Mouse (Mus musculus) bone marrow, adult 2 months (tissue): ENCODE measurements around the gene Them7. TPM values are rescaled to one million over a fixed set of nuclear protein-coding genes. Genes with fewer than 3 reads are reported as not detected.

ENCODE experiments used
- H3K27ac ChIP-seq: fragments of 200-500 bp; 2 replicates; pipeline ENCODE4 v1.5.1; 2012; ENCODE audit warnings: low read depth, mild to moderate bottlenecking, control low read depth, inconsistent platforms, low read length; ENCODE audit not compliant: control insufficient read depth, poor library complexity, insufficient read depth
- H3K4me1 ChIP-seq: fragments of 200-500 bp; 2 replicates; pipeline ENCODE4 v1.6.1; 2011; ENCODE audit warnings: low read length; ENCODE audit not compliant: control insufficient read depth, insufficient read depth
- H3K4me3 ChIP-seq: fragments of 200-500 bp; replicated peaks from 2 replicates; pipeline ENCODE3; 2011; ENCODE audit warnings: mild to moderate bottlenecking, low read depth, low read length, control low read depth; ENCODE audit not compliant: control insufficient read depth
- CTCF ChIP-seq: fragments of 200-500 bp; IDR thresholded peaks from 2 replicates; pipeline ENCODE4 v1.5.1; 2011; ENCODE audit warnings: low read length, control low read depth; ENCODE audit not compliant: control insufficient read depth, insufficient read depth
- POLR2A ChIP-seq: fragments of 200-500 bp; IDR thresholded peaks from 2 replicates; pipeline ENCODE4 v1.6.1; 2011; ENCODE audit warnings: low read depth, mild to moderate bottlenecking, control low read depth, low read length, borderline replicate concordance; ENCODE audit not compliant: control insufficient read depth
- WGBS: fragments of 180-500 bp; shearing (Covaris S2); methylation state at CpG from one replicate; pipeline ENCODE4 v1.1.7; 2018; 5-methylcytosine and 5-hydroxymethylcytosine counted together
- polyA plus RNA-seq: library from polyadenylated mRNA; stranded (reverse); fragments of >200 nt; gene quantifications from 2 replicates; pipeline ENCODE4 v1.2.4, GENCODE M21; 2011; ENCODE audit warnings: low replicate concordance; ENCODE audit not compliant: missing spikeins, insufficient read depth, insufficient read length

The Them7 gene
- polyA plus RNA-seq, 1 experiment = not detected

- H3K4me3 ChIP-seq = no peak overlapping the region
- TF ChIP-seq POLR2A = no peak
- no peak for TF ChIP-seq CTCF
- no peaks in the 10 kb centered on the region; the same call in 1 of the 2 replicates for H3K4me1 ChIP-seq
- 76% methylated on average over 10 of the region's 10 CpGs for WGBS
- no peak overlapping the region for H3K27ac ChIP-seq
Measured at GRCm38 (mm10) chr2:105301531-105301930, 77.4 kb downstream of the Them7 start.

DNA sequence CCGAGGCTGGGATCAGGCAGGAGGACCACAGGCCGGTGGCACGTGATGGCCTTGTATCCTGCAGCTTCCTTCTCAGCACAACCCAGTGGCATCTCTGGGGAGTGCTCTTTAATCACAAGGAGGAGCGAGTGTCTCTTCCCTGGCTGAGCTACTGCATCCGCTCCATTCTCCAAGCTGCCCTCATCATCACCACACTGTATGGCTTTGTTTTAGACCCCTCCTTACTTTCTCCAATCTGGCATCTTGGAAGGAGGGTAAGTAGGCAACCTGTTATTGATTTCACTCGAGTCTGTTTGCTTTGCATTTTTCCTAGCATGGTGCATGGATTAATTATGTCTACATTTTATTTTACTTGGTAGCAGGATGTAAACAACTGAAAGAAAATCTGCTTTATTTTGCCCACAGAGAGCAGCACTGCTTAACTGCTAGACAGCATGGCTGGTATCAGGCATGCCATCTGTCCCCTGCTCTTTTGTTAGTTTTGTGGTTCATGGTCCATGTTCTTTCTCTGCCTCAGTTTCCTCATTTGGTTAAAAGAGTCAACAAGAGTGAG lies 79.9 kb downstream of the Them7 start:
- TF ChIP-seq POLR2A = no peak
- Histone ChIP-seq H3K4me1 (no peaks in the 10 kb centered on the region; the same call in 1 of the 2 replicates), H3K4me3 (no peak overlapping the region), H3K27ac (no peak overlapping the region)
- WGBS = 80% methylated on average over 6 of the region's 6 CpGs

GRCm38 (mm10) chr2:105305876-105306275 lies 81.8 kb downstream of the Them7 start:
- Histone ChIP-seq H3K4me3 (no peak overlapping the region), H3K27ac (no peak overlapping the region), H3K4me1 (no peaks in the 10 kb centered on the region; the same call in 1 of the 2 replicates)
- 25% methylated on average over 6 of the region's 6 CpGs for WGBS
- TF ChIP-seq POLR2A (no peak), CTCF (no peak)

DNA sequence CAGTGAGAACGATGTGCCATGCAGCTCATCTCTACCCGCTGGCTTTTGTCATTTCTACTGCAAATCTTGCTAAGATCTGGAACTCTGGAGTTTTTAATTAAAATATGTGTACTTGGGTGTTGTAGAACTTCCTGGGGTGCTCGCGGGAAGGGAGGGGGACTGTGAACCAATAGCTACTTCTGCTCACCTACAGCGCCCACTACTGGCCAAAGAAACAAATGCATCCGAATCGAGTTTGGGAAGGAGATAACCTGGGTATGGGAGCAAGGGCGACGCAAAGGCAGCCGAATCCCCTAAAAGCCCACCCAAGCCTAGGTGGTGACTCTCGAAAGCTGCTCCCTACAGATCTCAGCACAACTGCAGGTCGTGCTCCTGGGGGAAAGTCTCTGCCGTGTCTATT lies 87.3 kb downstream of the Them7 start:
- peak; percentile 34; the same call in 1 of the 2 replicates for TF ChIP-seq CTCF
- TF ChIP-seq POLR2A = no peak
- 73% methylated on average over 13 of the region's 13 CpGs for WGBS
- Histone ChIP-seq H3K4me3 (no peak overlapping the region), H3K27ac (no peak overlapping the region), H3K4me1 (peaks cover 2% of the 10 kb centered on the region)

DNA sequence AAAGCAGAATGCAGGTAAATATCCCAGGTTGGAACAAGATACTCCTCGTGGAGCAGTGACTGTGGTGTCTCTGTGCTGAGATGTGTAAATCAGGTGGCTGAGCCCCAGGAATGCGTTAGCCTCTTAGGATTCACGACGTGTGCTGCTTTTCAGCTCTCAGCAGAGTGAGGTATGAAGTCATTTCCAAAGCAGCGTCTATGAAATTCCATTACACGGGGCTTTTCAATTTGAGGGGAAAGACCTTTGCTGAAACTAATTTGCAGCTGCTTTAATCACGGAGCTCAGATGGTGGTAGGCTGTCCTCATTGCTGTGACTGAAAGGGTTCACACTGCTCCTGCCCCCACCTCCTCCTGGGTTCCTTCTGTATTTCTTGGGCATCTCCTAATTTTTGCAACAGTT lies 87.9 kb downstream of the Them7 start:
- H3K4me1 ChIP-seq = peaks cover 2% of the 10 kb centered on the region
- WGBS = 80% methylated on average over 7 of the region's 7 CpGs
- no peak for TF ChIP-seq CTCF
- TF ChIP-seq POLR2A = no peak
- no peak overlapping the region for H3K4me3 ChIP-seq
- H3K27ac ChIP-seq = no peak overlapping the region

GRCm38 (mm10) chr2:105313077-105313476 lies 89.0 kb downstream of the Them7 start:
- H3K4me3 ChIP-seq = no peak overlapping the region
- peaks cover 2% of the 10 kb centered on the region for H3K4me1 ChIP-seq
- TF ChIP-seq POLR2A = no peak
- TF ChIP-seq CTCF = no peak
- 2% methylated on average over 3 of the region's 3 CpGs for WGBS
- H3K27ac ChIP-seq = no peak overlapping the region

DNA sequence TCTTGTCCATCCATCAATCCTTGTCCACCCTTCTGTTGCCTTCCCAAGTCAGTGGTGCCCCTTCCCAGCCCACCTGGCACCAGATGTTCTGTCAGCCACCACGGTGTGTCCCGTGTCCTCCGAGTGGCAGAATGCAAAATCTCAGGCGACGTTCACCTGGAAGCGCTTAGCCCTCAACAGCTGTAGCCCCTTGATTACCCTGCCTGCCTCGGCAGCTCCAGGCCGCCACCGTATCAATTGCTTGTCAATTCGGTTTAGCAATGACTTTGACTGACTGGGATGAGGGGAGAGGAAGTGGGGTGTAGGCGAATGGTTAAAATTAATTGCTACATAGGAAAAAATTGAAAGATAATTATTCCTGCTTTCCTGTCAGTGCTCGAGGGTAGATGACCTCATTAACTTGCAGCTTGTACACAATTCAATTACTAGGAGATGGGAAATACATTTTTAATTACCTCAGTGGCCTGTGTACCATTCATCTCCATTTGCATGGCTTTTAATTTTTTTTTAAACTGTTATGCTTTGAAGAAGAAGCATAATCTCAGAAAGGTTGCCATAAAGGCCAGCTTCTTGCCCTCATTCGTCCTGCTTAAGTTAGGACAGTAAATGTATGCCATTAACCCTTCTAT lies 93.5 kb downstream of the Them7 start:
- no peak overlapping the region for H3K27ac ChIP-seq
- no peak for TF ChIP-seq CTCF
- no peak for TF ChIP-seq POLR2A
- 69% methylated on average over 13 of the region's 13 CpGs for WGBS
- H3K4me1 ChIP-seq = peaks cover under 1% of the 10 kb centered on the region
- H3K4me3 ChIP-seq = no peak overlapping the region

DNA sequence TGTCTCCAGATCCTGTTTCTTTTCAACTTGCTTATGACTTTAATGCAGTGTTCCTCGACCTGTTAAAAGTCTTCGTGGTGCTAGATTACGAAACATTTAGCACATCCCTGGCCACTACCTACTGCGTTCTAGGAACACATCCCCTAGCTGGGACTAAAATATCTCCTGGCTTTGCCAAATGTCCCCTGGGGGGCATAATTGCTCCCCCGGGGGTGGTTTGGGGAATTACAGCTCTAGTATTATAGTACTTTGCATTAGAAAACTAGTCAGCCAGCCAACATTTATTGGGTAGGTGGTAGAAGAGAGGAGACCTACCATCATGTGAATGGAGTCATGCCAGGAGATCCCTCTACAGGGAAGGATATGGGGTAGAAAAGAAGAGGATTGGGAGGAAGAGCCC lies 101.9 kb downstream of the Them7 start:
- H3K4me3 ChIP-seq = no peak overlapping the region
- no peaks in the 10 kb centered on the region; the same call in 1 of the 2 replicates for H3K4me1 ChIP-seq
- no peak for TF ChIP-seq CTCF
- no peak for TF ChIP-seq POLR2A
- 66% methylated on average over 5 of the region's 5 CpGs for WGBS
- H3K27ac ChIP-seq = no peak overlapping the region

DNA sequence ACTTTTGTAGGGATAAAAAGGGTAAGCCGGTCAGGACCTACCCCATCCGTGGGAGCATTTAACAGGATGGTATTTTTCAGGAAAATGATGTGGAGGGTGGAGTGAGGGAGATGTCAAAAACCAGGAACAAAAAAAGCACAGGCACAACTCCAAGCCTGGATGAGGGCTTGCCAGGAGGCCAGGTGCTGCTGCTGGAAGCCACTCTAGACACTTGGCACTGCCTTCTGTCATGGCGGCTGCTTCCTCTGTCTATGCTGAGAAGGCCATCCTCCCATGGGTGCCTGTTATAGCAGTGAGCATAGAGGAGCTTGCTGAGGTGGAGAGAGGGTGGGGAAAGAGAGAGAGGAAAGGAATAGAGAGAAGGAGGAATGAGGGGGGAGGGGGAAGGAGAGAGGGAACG lies 105.9 kb downstream of the Them7 start:
- WGBS = 86% methylated on average over 4 of the region's 4 CpGs
- no peak for TF ChIP-seq POLR2A
- no peak for TF ChIP-seq CTCF
- Histone ChIP-seq H3K27ac (no peak overlapping the region), H3K4me1 (no peaks in the 10 kb centered on the region), H3K4me3 (no peak overlapping the region)

DNA sequence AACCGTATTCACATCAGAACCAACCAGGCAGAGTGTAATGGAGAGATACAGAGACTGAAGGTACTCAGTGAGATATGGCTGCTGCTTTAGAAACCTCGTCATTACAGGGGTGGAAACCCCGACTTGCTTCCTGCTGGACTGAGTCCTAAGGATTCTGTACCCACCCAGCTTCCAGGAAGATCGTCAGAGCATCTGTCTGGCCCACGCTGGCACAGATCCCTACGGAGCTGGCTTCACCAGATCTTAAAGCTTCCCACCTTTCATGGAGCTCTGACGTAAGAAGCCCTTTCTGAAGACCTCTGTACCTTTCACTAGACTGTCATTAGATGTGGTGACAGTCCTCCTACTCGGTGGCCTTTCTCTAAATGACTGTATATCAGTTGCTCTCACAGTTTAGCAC lies 109.0 kb downstream of the Them7 start:
- TF ChIP-seq CTCF = no peak
- no peak for TF ChIP-seq POLR2A
- no peak overlapping the region for H3K4me3 ChIP-seq
- no peaks in the 10 kb centered on the region for H3K4me1 ChIP-seq
- WGBS = 52% methylated on average over 8 of the region's 8 CpGs
- H3K27ac ChIP-seq = no peak overlapping the region
